Mouse (Mus musculus) gastrocnemius, postnatal 14 days (tissue): ENCODE results near the gene Gabra1. TPM values are rescaled to one million over a fixed set of nuclear protein-coding genes. Genes with fewer than 3 reads are reported as not detected.

Source experiments
- DNase-seq: peaks from one replicate; pipeline ENCODE4 v3.0.0; 2021; ENCODE audit warnings: mixed read lengths
- intact Hi-C: fragments of 180-260 bp; cut with DNase I; formaldehyde crosslinking; loops from one replicate; pipeline ENCODE4 v1.15.1; 2025; ENCODE audit warnings: low total_unique reads
- long read RNA-seq, 2 experiments: library from polyadenylated mRNA; stranded (forward); transcript quantifications; one replicate each; pipeline ENCODE4 v2.0.0; 2021
- total RNA-seq, 2 experiments: library from RNA; stranded (reverse); gene quantifications; 2 replicates each; pipeline ENCODE4 v1.2.3; 2021

Gene Gabra1
- 1 to 10 TPM in 1 of 2 experiments, under 1 TPM in 1; 0.91 to 1.2 TPM for total RNA-seq
- long read RNA-seq, experiment 1 = 0 reads
- long read RNA-seq, experiment 2 = 0 reads

DNA sequence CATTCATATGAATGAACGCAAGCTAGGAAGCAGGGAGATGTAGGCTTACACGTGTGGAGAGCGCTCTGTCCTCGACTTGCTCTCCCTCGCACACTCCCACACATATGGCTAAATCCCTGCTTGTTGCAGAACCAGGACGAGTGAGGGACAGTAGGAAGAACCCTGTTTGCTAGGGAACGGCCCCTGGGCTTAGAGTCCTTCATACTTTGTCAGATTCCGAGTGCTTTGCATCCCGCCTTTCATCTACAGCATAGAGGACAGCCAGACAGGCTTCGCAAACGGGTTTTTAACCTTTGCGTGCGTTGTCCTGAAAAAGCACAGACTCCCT is at the start of gene Gabra1:
TSS of gene Gabra1 (minus strand) at position 106 of the 328 bp plus-strand sequence.
- intact Hi-C loops = no loop called here
- DNase-seq = no peak

DNA sequence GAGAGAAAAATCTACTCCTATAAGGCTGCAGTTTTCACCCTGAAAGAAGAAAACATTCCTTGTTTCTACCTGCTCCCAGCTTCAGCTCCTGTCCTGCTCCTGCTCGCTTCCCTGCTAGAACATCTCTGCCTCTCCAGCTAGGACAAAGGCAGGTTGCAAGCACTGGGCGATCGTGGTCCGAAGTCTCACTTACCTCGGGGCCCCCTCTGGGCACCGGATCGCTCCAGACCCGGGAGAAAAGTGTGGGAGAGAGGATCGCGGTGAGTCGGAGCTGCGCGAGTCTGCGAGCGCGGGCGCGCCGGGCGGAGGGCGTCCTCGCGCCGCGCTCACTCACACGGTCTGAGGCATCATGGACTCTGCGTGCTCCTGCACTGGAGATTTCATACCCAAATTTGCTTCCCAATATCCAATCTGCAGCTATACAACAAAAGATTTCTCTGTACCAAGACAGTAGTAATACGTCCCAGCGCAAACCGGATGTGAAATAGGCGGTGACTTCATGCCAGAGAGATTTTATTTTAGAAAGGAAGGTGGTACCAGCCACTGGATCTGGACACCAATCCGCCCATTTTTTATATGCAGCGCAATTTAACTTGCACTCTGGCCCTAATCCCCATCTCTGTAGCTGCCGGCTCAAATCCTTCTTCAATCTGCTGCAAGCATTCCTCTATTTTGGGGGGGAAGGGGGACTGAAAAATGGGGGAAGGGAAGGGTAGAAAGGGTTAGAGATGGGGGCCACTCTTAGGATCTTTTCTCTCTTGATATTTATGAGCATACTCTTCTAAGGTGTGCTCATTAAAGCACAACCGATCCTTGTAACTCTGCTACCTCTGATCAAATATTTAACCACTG is 531 bp downstream of the Gabra1 start:
- no peak for DNase-seq

DNA sequence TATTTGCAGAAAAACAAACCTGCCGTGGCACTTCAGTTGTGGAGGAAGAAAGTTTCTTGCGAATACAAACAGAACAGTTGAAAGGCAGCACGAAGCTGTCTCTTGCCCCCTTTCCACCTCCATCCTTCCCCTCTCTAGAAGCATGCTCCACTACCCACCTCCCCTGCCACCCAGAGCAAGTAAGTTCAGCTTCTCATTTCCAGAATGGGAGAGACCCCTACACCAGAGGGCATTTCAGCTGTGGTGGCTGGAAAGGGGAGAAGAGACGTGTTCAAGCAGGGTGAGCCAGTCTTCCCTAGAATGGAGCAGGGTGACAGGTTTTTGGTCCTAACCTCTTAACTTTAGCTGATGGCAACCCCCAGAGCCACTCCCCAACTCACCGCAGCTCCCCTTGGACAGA is 1.3 kb downstream of the Gabra1 start:
- intact Hi-C loops = no loop called here

More for the DNA sequence above, 531 bp downstream of the Gabra1 start:
- intact Hi-C loops = no loop called here

DNA sequence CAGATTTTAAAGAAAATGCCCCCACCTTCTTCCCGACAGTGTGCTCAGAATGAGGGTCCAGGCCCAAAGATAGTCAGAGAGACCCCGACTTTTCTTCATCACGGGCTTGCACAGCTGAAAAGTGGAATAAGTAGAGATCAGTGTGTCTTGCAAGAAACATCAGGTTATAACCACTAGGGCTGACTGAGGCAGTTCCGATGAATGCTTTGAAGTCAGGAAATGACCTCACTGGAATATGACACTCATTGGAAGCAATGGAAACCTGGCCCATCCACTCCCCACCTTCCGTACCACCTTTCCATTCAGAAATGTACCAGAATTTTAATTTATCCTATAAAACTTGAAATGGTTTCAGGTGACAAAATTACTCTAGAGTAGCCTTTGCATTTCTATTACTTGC is 3.2 kb downstream of the Gabra1 start:
- DNase-seq = no peak
- intact Hi-C loops = no loop called here

More for the DNA sequence above, 1.3 kb downstream of the Gabra1 start:
- DNase-seq = no peak

DNA sequence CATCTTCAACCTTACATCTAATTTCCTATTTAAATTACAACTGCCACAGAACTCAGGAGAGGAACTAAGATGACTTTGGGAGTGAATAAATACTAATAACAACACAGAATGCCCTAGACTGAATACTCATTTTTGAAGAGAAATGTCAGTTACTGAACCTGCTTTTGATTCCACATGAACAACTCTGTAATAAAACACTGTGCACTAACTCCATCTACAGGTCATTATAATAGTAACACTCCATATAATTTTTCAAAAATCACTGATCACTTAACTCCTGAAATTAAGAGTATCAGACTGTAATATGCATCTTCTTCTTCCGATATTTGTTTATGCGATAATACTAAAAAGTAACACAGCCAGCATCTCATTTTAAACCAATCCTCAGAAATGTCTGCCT is 4.4 kb downstream of the Gabra1 start:
- intact Hi-C loops = no loop called here
- no peak for DNase-seq

DNA sequence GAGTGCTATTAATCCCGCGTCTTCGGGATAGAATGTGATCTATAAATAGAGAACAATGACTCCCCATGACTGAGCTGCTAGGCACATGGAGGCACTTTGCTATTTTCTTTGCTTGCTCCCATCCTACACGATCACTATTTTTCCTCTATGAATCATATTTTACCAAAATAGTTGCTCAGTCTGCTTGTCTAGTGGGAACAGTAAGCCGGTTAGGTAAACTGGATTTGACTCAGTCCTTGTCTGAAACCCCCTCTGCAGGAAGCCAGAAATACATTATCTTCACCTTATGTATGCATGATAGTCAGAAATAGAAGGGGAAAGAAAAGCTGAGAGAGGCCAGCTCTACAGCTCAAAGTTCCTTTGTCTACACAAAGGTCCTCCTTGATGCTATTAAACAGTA is 31.3 kb downstream of the Gabra1 start:
- no peak for DNase-seq
- intact Hi-C loops = no loop called here

DNA sequence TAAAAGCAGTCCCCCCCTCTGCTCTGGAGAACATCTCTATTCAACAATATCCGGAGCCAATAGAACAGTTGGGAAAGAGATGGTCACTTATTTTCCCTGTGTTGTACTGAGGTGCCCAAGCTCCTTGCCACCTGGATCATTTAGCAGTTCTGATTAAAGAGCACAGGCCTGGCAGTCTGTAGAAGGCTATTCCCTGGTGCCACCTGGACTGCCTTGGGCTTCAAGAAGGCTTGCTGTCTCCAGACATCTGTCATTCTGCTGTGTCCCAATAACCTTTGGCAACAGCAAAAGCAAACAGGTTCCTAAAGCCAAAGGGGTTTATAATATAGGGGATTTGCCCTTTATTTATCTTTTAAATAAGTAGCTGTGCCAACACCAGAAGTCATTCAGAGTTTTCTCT is 65.8 kb downstream of the Gabra1 start:
- intact Hi-C loops = no loop called here
- no peak for DNase-seq

DNA sequence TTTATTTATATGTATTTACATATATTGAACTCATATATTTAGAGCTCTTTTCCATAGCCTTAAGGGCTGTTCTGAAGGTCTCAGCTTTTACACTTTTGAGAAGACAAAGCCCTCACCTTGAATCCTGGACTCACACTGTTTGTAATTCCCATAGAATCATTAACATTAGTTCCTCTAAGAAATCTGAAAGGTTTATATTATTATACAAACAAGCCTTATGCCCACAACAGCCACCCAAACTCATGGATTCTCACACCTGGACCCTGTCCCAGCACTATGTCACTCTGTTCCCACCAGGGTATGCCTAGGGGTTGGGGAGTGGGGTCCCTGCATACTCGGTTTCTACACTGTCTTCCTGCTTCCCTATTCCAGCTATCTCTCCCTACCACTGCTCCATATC is 72.7 kb downstream of the Gabra1 start:
- intact Hi-C loops = no loop called here
- DNase-seq = no peak

DNA sequence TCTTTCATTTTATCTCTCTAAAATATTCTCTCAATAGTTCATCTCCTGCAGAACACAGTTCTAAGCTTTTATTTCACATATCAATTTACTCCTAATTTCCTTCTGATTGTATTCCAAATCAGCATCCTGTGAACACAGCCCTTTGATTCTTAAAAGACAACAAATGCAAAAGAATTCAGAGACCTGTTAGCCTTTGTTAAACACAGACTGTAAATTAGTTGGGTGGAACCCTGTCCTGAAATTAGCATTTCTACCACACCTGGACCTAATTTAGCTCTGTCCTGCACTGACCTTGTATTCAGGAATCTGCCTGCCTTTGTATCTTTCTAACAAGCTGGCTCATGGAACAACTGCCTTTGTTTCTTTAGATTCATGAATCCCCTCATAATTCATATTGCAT is 73.1 kb downstream of the Gabra1 start:
- no peak for DNase-seq
- intact Hi-C loops = no loop called here

DNA sequence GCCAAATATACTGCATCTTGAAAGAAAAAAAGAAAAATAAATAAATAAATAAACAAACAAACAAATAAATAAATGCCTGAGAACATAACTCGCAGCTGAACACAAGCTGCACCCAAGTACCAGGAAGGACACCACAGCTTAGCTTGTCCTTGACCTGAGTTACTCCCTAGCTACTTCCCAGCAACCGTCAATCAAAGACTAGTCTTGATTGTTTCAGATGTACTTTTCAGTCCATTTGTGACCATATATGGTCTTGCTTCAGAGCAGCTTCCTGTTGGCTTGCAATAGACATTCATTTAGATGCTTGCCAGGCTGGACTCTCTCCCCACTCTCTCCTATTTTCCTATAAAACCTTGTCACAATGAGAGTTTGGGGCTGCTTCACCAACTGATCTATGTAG is 87.2 kb downstream of the Gabra1 start:
- intact Hi-C loops = no loop called here
- DNase-seq = no peak

Other genes with a start within 250 kb of the Gabra1 start
- gene Gabrg2, start 182.1 kb downstream of the Gabra1 start, total RNA-seq = under 1 TPM in 1 of 2 experiments, not detected in 1; 0.08 TPM
- gene Gabra6, start 138.1 kb upstream of the Gabra1 start, total RNA-seq = not detected
- gene Gabrb2, start 236.8 kb upstream of the Gabra1 start, total RNA-seq = under 1 TPM; 0.82 to 0.84 TPM